Mouse (Mus musculus) thymus, adult 18-20 months (tissue): ENCODE results near the gene Iqschfp.

Source experiments
- DNase-seq, 2 experiments: peaks; one replicate each; pipeline ENCODE4 v3.0.0; 2022; ENCODE audit warnings: mixed read lengths in 2 of 2

The Iqschfp gene

DNA sequence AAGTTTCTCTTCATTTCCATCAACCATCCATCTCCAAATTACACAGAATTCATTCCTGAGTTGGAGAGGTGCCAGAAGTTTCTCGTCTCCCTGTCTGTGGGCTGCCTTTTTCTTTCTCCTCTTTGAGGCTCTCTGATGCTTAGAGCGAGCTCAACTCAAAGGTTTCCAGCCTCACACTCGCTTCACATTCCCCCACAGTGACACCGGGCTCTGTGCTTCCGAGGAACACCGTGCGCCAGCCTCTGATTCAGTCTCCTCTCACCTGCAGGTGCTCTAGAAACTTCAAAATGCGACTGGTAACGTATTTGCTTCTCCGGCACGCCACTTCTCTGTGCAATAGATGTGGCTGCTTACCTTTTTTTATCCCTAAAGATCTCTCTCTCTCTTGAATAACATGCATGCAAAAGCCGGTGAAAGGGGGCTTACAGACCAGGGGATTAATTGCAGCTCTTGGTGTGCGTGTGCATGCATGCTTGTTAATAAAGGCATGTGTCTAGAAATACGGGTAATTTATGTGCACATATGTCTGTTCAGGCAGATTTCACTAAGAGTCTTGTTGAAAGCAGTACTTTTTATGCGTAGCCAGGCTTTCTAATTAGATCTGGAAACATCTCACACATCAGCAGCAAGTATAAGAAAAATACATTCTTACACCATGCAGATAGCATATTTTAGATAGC lies at the start of gene Iqschfp, which contains the start of gene Iqcj:
Gene Iqschfp, plus strand, starts transcription at position 207 of the 680 bp plus-strand sequence.
Gene Iqcj, plus strand, starts transcription at position 195 of the 680 bp plus-strand sequence.
- no peak for DNase-seq

GRCm38 (mm10) chr3:67852397-67852796 lies 39.6 kb upstream of the Iqschfp start:
- DNase-seq, result no peak

GRCm38 (mm10) chr3:67861524-67861923 lies 30.5 kb upstream of the Iqschfp start:
- no peak for DNase-seq

- DNase-seq, result no peak
Observed at GRCm38 (mm10) chr3:67867420-67868065, 24.5 kb upstream of the Iqschfp start.

GRCm38 (mm10) chr3:67869424-67869823 lies 22.6 kb upstream of the Iqschfp start:
- DNase-seq, result no peak

DNA sequence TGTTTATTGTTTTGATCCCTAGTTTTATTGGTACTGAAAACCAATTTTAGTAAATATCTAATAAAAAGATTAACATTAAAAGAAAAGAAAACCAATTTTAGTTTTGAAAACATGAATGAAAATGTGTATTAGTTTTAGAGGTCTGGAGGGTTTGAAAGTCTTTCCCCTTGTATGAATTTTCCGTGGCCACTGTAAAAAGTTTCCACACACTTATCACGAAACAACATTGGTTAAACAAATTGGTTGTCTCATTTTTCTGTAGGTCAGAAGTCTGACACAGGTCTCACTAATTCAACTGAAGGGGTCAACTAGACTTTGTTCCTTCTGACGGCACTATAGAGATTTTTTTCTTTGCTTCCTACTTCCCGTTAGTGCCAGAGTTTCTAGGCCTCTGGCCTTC lies 14.8 kb upstream of the Iqschfp start:
- DNase-seq, result no peak

- DNase-seq, result no peak
Observed at GRCm38 (mm10) chr3:67884335-67884734, 7.7 kb upstream of the Iqschfp start.

DNA sequence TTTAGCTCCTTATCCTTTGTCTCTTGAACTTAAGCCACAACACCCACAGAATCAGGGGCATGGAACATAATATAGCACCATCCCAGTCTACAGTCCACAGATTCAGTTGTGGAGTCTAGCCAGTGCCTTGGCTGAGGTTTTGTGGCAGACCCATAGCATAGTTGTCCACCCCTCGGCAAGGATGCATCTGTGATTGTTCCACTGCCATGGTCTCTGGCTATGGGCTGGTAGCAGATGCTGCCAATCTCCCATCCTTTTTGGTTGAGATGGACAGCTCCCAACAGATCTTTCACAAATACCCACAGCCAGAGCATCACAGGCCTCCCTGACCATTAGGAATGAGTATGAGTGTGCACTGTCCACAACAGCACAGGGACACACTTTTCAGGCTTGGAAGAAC lies 5.9 kb upstream of the Iqschfp start:
- DNase-seq, result no peak

GRCm38 (mm10) chr3:67887251-67887650 lies 4.8 kb upstream of the Iqschfp start:
- DNase-seq, result no peak

GRCm38 (mm10) chr3:67892768-67893167 lies 736 bp downstream of the Iqschfp start:
- DNase-seq, result no peak

DNA sequence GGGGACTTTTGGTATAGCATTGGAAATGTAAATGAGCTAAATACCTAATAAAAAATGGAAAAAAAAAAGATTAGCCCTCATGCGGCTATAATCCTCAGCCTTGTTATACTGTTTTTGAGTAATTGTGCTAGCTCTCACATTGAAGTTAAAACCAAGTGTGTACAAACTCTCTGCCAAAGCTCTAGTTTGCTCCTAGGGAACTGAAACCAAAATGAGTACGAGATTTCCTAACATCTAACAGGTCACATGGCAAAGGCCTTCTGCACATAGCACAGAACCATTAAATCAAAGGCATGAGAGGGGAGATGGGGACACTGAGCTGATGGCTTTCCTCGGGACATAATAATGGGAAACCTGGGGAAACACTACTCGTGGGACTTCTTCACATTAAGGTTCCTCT lies 10.5 kb downstream of the Iqschfp start:
- DNase-seq, result no peak

GRCm38 (mm10) chr3:67908586-67908985 lies 16.6 kb downstream of the Iqschfp start:
- DNase-seq, result no peak

- DNase-seq, result no peak
Observed at GRCm38 (mm10) chr3:67918098-67918497, 26.1 kb downstream of the Iqschfp start.

GRCm38 (mm10) chr3:67918634-67919259 lies 26.7 kb downstream of the Iqschfp start:
- DNase-seq, result no peak

- DNase-seq, result no peak
Observed at GRCm38 (mm10) chr3:67923095-67923494, 31.1 kb downstream of the Iqschfp start.

GRCm38 (mm10) chr3:67925453-67925852 lies 33.4 kb downstream of the Iqschfp start:
- DNase-seq, result no peak

DNA sequence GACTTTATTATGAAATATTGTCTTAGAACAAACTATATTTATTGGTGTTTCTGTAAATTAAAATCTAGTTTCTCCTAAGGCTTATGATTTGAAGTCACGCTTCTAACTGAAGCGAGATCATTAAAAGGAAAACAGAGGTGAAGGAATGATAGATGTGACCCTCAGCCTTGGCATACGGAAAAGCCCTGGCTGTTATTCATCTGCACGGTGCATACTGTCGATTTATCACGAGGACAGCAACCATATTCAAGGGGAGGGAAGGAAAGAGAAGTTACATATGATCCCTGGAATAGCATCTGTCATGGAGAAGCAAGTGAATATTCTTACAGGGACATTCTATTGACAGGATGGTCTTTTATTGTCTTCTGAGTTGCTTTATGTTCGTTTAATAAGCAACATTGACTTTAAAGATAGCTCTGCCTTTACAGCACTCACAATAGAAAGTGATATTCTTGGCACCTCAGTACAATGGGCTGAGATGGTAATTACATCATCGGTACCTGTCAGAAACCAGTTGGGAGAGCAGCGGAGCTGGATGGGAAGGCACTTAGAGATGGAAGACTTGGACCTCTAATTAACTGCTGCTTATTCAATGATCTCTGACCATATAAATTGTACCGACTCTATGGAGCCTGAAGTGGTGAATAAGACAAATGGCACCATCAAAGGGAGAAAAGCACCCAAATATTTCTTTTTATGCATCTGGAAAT lies 38.5 kb downstream of the Iqschfp start:
- DNase-seq, result no peak

DNA sequence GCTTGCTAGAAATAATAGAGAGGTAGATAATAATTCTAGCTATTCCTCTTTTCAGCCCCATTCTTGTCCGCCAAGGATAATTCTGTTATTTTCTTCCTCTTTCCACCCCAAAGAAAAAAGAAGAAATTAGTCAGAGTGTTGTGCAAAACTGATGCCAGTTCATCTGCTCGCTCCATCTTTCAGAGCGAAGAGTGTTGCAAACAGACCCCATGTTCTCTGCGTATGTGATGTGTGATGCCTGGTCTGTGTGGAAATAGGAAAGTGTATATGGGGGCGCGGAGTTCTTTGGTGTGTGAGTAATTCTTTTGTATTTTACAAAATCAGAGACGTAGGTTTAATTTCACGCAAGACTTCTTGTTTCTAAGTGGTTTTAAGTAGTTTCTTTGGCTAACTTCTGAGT lies 39.1 kb downstream of the Iqschfp start:
- DNase-seq, result no peak

DNA sequence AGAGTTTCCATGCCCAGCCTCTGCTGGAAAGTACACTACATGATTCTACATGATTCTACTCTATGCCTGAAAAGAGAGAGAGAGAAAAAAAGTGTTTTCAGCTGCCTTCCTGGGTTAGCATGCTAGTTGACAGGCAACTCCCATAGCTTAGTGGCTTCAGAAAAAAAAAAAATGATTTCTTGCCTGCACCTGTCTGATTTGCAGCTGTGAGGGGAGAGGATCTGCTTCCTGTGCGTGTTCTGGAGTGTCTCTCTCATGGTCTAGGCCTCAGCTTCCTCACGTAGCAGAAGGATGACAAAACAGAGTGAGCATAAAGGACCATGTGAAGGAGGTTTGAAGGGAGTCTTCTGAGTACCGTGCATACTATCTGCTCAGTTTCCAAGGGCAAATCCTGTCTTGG lies 39.9 kb downstream of the Iqschfp start:
- no peak for DNase-seq

- no peak for DNase-seq
Observed at GRCm38 (mm10) chr3:67935829-67936228, 43.8 kb downstream of the Iqschfp start.

- DNase-seq, result no peak
Observed at GRCm38 (mm10) chr3:67947000-67947399, 55.0 kb downstream of the Iqschfp start.

DNA sequence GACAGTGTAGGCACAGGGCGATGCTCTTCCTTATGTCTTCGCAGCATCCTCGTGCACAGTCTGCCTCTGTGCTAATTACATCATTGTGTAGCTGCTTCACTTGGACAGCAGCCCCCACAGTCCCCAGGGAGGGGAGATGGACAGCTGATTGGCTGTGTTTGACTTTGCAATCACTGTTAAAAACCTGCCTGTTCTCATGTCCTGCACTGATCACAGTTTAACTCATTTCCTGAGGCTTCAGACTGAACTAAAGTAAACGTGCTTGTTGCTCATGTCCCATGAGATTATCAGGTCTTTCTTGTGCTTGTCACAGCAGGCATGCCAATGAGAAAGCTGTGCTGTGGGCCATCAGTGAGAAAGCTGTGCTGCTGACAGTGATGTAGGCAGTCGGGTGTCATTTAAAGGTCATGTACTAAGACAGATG lies 60.5 kb downstream of the Iqschfp start:
- DNase-seq, result no peak

- no peak for DNase-seq
Observed at GRCm38 (mm10) chr3:67954459-67955065, 62.5 kb downstream of the Iqschfp start.
